In the genomic region with DNA sequence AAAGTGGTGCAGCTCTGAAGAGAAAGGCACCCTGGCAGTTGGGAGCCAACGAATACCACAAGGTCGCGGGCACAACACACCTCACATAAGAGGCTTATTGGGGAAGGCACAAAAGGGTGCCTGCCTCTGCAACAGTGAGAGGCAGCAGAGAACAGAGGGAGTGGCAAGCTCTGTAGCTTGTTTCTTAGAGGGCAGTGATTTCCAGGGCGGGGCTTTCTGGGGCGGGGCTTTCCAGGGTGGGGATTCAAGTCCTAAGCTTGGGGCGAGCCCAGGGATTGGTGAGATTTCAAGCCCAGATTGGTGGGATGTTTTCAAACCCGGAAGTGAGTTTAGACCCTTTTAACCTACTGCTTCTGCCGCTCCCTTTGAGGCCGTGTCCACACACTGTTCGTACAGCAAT, we compare ENCODE assay signal across 10 mouse cellular contexts.
DNase-seq lines count a peak whose midpoint lies in the region; ATAC-seq lines count a peak whose summit lies in the region.
"Had no signal": no experiment of that assay in that cellular context is flagged by ENCODE, and none has a peak within 500 bp of the region (broad histone marks: within the 10 kb centered on the region; RNA-seq: fewer than 3 reads in every experiment).

No protein-coding gene starts in this region.

- no peak overlapping the region for H3K27ac ChIP-seq in embryonic facial prominence, embryonic 11.5 days (replicated peaks; ENCODE audit: low read depth, low read length)
- H3K27ac ChIP-seq in intestine, embryonic 16.5 days (ENCODE audit: low read length) = no peak overlapping the region
- peak overlapping the region; percentile 11; the same call in 1 of the 2 replicates for H3K27ac ChIP-seq in midbrain, embryonic 15.5 days
- no peak overlapping the region for H3K27ac ChIP-seq in liver, embryonic 11.5 days (ENCODE audit: low read depth, low read length)
- H3K27ac ChIP-seq: limb, embryonic 13.5 days had no signal

- peak; percentile 90 for DNase-seq in R1 (ENCODE audit: low read depth, low spot score)
- peak; percentile 40 for DNase-seq in embryonic facial prominence, embryonic 11.5 days (ENCODE audit: low spot score)
- no peak for DNase-seq in natural killer cell, adult 2 months (ENCODE audit: low spot score in 2 of 2)
- DNase-seq in adrenal gland, postnatal 25 days = no peak
- no peak for DNase-seq in liver, embryonic 11.5 days (ENCODE audit: low spot score)
- DNase-seq: thymus, adult 2 months had no signal

- no peak overlapping the region for H3K9ac ChIP-seq in embryonic facial prominence, embryonic 11.5 days (replicated peaks; ENCODE audit: low read length)
- H3K9ac ChIP-seq in intestine, embryonic 16.5 days (ENCODE audit: low read depth, low read length) = no peak overlapping the region
- no peak overlapping the region for H3K9ac ChIP-seq in midbrain, embryonic 15.5 days
- H3K9ac ChIP-seq in liver, embryonic 11.5 days (ENCODE audit: low read depth, low read length) = no peak overlapping the region
- H3K9ac ChIP-seq: limb, embryonic 13.5 days had no signal

- H3K9me3 ChIP-seq in embryonic facial prominence, embryonic 11.5 days (replicated peaks; ENCODE audit: control insufficient read depth, low read length) = no peaks in the 10 kb centered on the region
- no peaks in the 10 kb centered on the region for H3K9me3 ChIP-seq in intestine, embryonic 16.5 days (ENCODE audit: control insufficient read depth, low read length)
- no peaks in the 10 kb centered on the region for H3K9me3 ChIP-seq in midbrain, embryonic 15.5 days
- no peaks in the 10 kb centered on the region for H3K9me3 ChIP-seq in liver, embryonic 11.5 days (ENCODE audit: control insufficient read depth, low read length)
- H3K9me3 ChIP-seq: limb, embryonic 13.5 days had no signal

- no peaks in the 10 kb centered on the region for H3K4me1 ChIP-seq in embryonic facial prominence, embryonic 11.5 days (ENCODE audit: control insufficient read depth, insufficient read depth, low read length)
- H3K4me1 ChIP-seq in intestine, embryonic 16.5 days (ENCODE audit: control insufficient read depth, insufficient read depth, low read length) = no peaks in the 10 kb centered on the region
- peaks cover 21% of the 10 kb centered on the region for H3K4me1 ChIP-seq in midbrain, embryonic 15.5 days
- H3K4me1 ChIP-seq in liver, embryonic 11.5 days (replicated peaks; ENCODE audit: control insufficient read depth, insufficient read depth, low read length) = no peaks in the 10 kb centered on the region

- H3K4me3 ChIP-seq in embryonic facial prominence, embryonic 11.5 days (ENCODE audit: low read depth, low read length) = no peak overlapping the region
- H3K4me3 ChIP-seq in intestine, embryonic 16.5 days (ENCODE audit: low read length) = no peak overlapping the region
- H3K4me3 ChIP-seq in midbrain, embryonic 15.5 days = no peak overlapping the region
- no peak overlapping the region for H3K4me3 ChIP-seq in liver, embryonic 11.5 days (ENCODE audit: low read depth, low read length)
- H3K4me3 ChIP-seq: limb, embryonic 13.5 days had no signal

- no peak for ATAC-seq in embryonic facial prominence, embryonic 11.5 days (replicated peaks; ENCODE audit: insufficient number of reproducible peaks, low FRiP score, low TSS enrichment, low read depth)
- peak; percentile 36; the same call in 1 of the 2 replicates for ATAC-seq in intestine, embryonic 16.5 days
- ATAC-seq in midbrain, embryonic 15.5 days (replicated peaks) = no peak
- ATAC-seq in liver, embryonic 11.5 days (replicated peaks; ENCODE audit: low FRiP score) = no peak
- no peak for ATAC-seq in megakaryocyte progenitor cell, adult 5-6 weeks (replicated peaks; ENCODE audit: poor library complexity)

- no peaks in the 10 kb centered on the region for H3K27me3 ChIP-seq in embryonic facial prominence, embryonic 11.5 days (ENCODE audit: control insufficient read depth, insufficient read depth, low read length)
- H3K27me3 ChIP-seq in intestine, embryonic 16.5 days (replicated peaks; ENCODE audit: control insufficient read depth, insufficient read depth, low read length) = no peaks in the 10 kb centered on the region
- H3K27me3 ChIP-seq in midbrain, embryonic 15.5 days (replicated peaks) = no peaks in the 10 kb centered on the region
- no peaks in the 10 kb centered on the region for H3K27me3 ChIP-seq in liver, embryonic 11.5 days (replicated peaks; ENCODE audit: control insufficient read depth, insufficient read depth, low read length)
- H3K27me3 ChIP-seq: limb, embryonic 13.5 days had no signal

- H3K4me2 ChIP-seq in embryonic facial prominence, embryonic 11.5 days (ENCODE audit: low read depth, low read length) = no peak overlapping the region
- H3K4me2 ChIP-seq in intestine, embryonic 16.5 days (ENCODE audit: low read depth, low read length) = no peak overlapping the region
- no peak overlapping the region for H3K4me2 ChIP-seq in midbrain, embryonic 15.5 days
- H3K4me2 ChIP-seq in liver, embryonic 11.5 days = no peak overlapping the region
- H3K4me2 ChIP-seq: limb, embryonic 13.5 days had no signal

- 32% methylated on average over 10 of the region's 10 CpGs for WGBS in embryonic facial prominence, embryonic 11.5 days
- WGBS in intestine, embryonic 16.5 days = 36% methylated on average over 10 of the region's 10 CpGs
- 26% methylated on average over 10 of the region's 10 CpGs for WGBS in midbrain, embryonic 15.5 days
- WGBS in liver, embryonic 11.5 days = 42% methylated on average over 10 of the region's 10 CpGs

- no peaks in the 10 kb centered on the region for H3K36me3 ChIP-seq in embryonic facial prominence, embryonic 11.5 days (replicated peaks; ENCODE audit: control insufficient read depth, insufficient read depth, low read depth, low read length)
- no peaks in the 10 kb centered on the region for H3K36me3 ChIP-seq in intestine, embryonic 16.5 days (ENCODE audit: control insufficient read depth, insufficient read depth, low read length)
- no peaks in the 10 kb centered on the region for H3K36me3 ChIP-seq in midbrain, embryonic 15.5 days (replicated peaks)
- H3K36me3 ChIP-seq in liver, embryonic 11.5 days (ENCODE audit: control insufficient read depth, insufficient read depth, low read length) = no peaks in the 10 kb centered on the region
- H3K36me3 ChIP-seq: limb, embryonic 13.5 days had no signal

Comparison
In these comparisons a context has a peak if more than half of its experiments do, and no peak if none do; other contexts are left out.
1. DNase-seq: peak in R1 (single experiment) and embryonic facial prominence, embryonic 11.5 days (single experiment); none in natural killer cell, adult 2 months (0 of 2), adrenal gland, postnatal 25 days (single experiment) and liver, embryonic 11.5 days (single experiment).